Mouse (Mus musculus) heart, embryonic 11.5 days (tissue): ENCODE data around the gene Emp1. TPM values are rescaled to one million over a fixed set of nuclear protein-coding genes. Genes with fewer than 3 reads are reported as not detected.
A peak's percentile ranks its signal among the peaks of the same experiment; 100 is the strongest.

Source experiments
- ATAC-seq: fragments of 200-750 bp; cut with Nextera tagmentation; replicated peaks from 2 replicates; pipeline ENCODE4 v1.8.0; 2017; ENCODE audit warnings: moderate library complexity; ENCODE audit not compliant: insufficient number of reproducible peaks, low FRiP score, low TSS enrichment
- H3K27ac ChIP-seq: fragments of 300-500 bp; sonication (generic); 2 replicates; pipeline ENCODE4 v1.5.1; 2014; ENCODE audit warnings: mild to moderate bottlenecking, low read depth, low read length
- H3K27me3 ChIP-seq: fragments of 300-500 bp; sonication (generic); 2 replicates; pipeline ENCODE4 v1.6.1; 2014; ENCODE audit warnings: mild to moderate bottlenecking, low read length, mixed read lengths; ENCODE audit not compliant: control insufficient read depth, insufficient read depth
- H3K36me3 ChIP-seq: fragments of 300-500 bp; sonication (generic); 2 replicates; pipeline ENCODE4 v1.6.1; 2014; ENCODE audit warnings: mild to moderate bottlenecking, low read length, moderate library complexity, mixed read lengths; ENCODE audit not compliant: control insufficient read depth, insufficient read depth
- H3K4me1 ChIP-seq: fragments of 300-500 bp; sonication (generic); 2 replicates; pipeline ENCODE4 v1.6.1; 2014; ENCODE audit warnings: low read length; ENCODE audit not compliant: control insufficient read depth, insufficient read depth
- H3K4me2 ChIP-seq: fragments of 300-500 bp; sonication (generic); 2 replicates; pipeline ENCODE4 v1.6.1; 2014; ENCODE audit warnings: mild to moderate bottlenecking, moderate library complexity
- H3K4me3 ChIP-seq: fragments of 300-500 bp; sonication (generic); 2 replicates; pipeline ENCODE4 v1.5.1; 2014; ENCODE audit warnings: low read depth, low read length
- H3K9ac ChIP-seq: fragments of 300-500 bp; sonication (generic); 2 replicates; pipeline ENCODE4 v1.6.1; 2014; ENCODE audit warnings: mild to moderate bottlenecking, low read depth, low read length, moderate library complexity
- H3K9me3 ChIP-seq: fragments of 300-500 bp; sonication (generic); replicated peaks from 2 replicates; pipeline ENCODE4 v1.6.1; 2016; ENCODE audit warnings: low read length; ENCODE audit not compliant: control insufficient read depth
- WGBS: fragments of 180-500 bp; shearing (Covaris S2); extraction: QIAGEN DNeasy Blood & Tissue Kit; methylation state at CpG from one replicate; pipeline ENCODE4 v1.1.7; 2014; ENCODE audit not compliant: insufficient replicate concordance; 5-methylcytosine and 5-hydroxymethylcytosine counted together
- polyA plus RNA-seq: library from polyadenylated mRNA; unstranded; fragments of >200 nt; fragmentation: Nextera tagmentation; extraction: Ambion mirVana; gene quantifications from 2 replicates; pipeline ENCODE4 v1.2.1, GENCODE M21; 2014

Emp1 gene
- polyA plus RNA-seq, 1 experiment from 2014 or later: 10.0 TPM

GRCm38 (mm10) chr6:135368230-135368629 lies 5.9 kb downstream of the Emp1 start:
- Histone ChIP-seq H3K27me3 (no peaks in the 10 kb centered on the region), H3K4me2 (no peak overlapping the region), H3K36me3 (no peaks in the 10 kb centered on the region), H3K4me3 (no peak overlapping the region), H3K4me1 (peaks cover 9% of the 10 kb centered on the region), H3K27ac (no peak overlapping the region), H3K9me3 (no peaks in the 10 kb centered on the region), H3K9ac (no peak overlapping the region)
- ATAC-seq: no peak
- 58% methylated on average over 6 of the region's 6 CpGs for WGBS

- no peak for ATAC-seq
- Histone ChIP-seq H3K27ac (peak overlapping the region; percentile 29; the same call in 1 of the 2 replicates), H3K4me1 (peaks cover 9% of the 10 kb centered on the region), H3K9ac (0 out of 2 replicates have a peak overlapping the region, but pooled peaks have one; percentile 10), H3K36me3 (no peaks in the 10 kb centered on the region), H3K27me3 (no peaks in the 10 kb centered on the region), H3K4me2 (no peak overlapping the region), H3K9me3 (no peaks in the 10 kb centered on the region), H3K4me3 (no peak overlapping the region)
- WGBS: 28% methylated on average over 5 of the region's 5 CpGs
These were observed 7.2 kb downstream of the Emp1 start for GRCm38 (mm10) chr6:135369551-135369968.

- H3K36me3 ChIP-seq: no peaks in the 10 kb centered on the region
- WGBS: 69% methylated on average over 6 of the region's 6 CpGs
- no peak overlapping the region for H3K9ac ChIP-seq
- H3K4me2 ChIP-seq: no peak overlapping the region
- ATAC-seq: no peak
- H3K9me3 ChIP-seq: no peaks in the 10 kb centered on the region
- no peak overlapping the region for H3K4me3 ChIP-seq
- peaks cover 9% of the 10 kb centered on the region for H3K4me1 ChIP-seq
- no peaks in the 10 kb centered on the region for H3K27me3 ChIP-seq
- H3K27ac ChIP-seq: no peak overlapping the region
These were observed 8.6 kb downstream of the Emp1 start for GRCm38 (mm10) chr6:135370954-135371353.

- 74% methylated on average over 8 of the region's 8 CpGs for WGBS
- Histone ChIP-seq H3K9ac (no peak overlapping the region), H3K4me3 (no peak overlapping the region)
These were observed 11.0 kb downstream of the Emp1 start for GRCm38 (mm10) chr6:135373357-135373756.

GRCm38 (mm10) chr6:135375818-135376217 lies 13.5 kb downstream of the Emp1 start:
- Histone ChIP-seq H3K4me1 (no peaks in the 10 kb centered on the region), H3K4me2 (no peak overlapping the region), H3K9me3 (no peaks in the 10 kb centered on the region), H3K36me3 (no peaks in the 10 kb centered on the region), H3K27ac (no peak overlapping the region), H3K9ac (no peak overlapping the region), H3K4me3 (no peak overlapping the region), H3K27me3 (no peaks in the 10 kb centered on the region)
- WGBS: 63% methylated on average over 5 of the region's 5 CpGs
- no peak for ATAC-seq

More at GRCm38 (mm10) chr6:135373357-135373756, 11.0 kb downstream of the Emp1 start:
- Histone ChIP-seq H3K4me1 (peaks cover 7% of the 10 kb centered on the region), H3K36me3 (no peaks in the 10 kb centered on the region), H3K9me3 (no peaks in the 10 kb centered on the region), H3K4me2 (no peak overlapping the region), H3K27me3 (no peaks in the 10 kb centered on the region), H3K27ac (no peak overlapping the region)
- ATAC-seq: no peak

- no peak overlapping the region for H3K4me2 ChIP-seq
- no peaks in the 10 kb centered on the region for H3K27me3 ChIP-seq
- no peaks in the 10 kb centered on the region for H3K36me3 ChIP-seq
- H3K9ac ChIP-seq: no peak overlapping the region
- no peak overlapping the region for H3K4me3 ChIP-seq
- H3K27ac ChIP-seq: no peak overlapping the region
- 66% methylated on average over 7 of the region's 7 CpGs for WGBS
- no peaks in the 10 kb centered on the region for H3K9me3 ChIP-seq
- ATAC-seq: no peak
- no peaks in the 10 kb centered on the region for H3K4me1 ChIP-seq
These were observed 13.9 kb downstream of the Emp1 start for GRCm38 (mm10) chr6:135376248-135376647.

GRCm38 (mm10) chr6:135377583-135378319 lies 15.4 kb downstream of the Emp1 start:
- H3K27ac ChIP-seq: no peak overlapping the region
- ATAC-seq: no peak
- no peak overlapping the region for H3K4me3 ChIP-seq
- WGBS: 21% methylated on average over 16 of the region's 16 CpGs
- H3K9me3 ChIP-seq: no peaks in the 10 kb centered on the region
- peak overlapping the region; percentile 58 for H3K4me2 ChIP-seq
- no peaks in the 10 kb centered on the region for H3K36me3 ChIP-seq
- H3K27me3 ChIP-seq: no peaks in the 10 kb centered on the region
- no peaks in the 10 kb centered on the region for H3K4me1 ChIP-seq
- H3K9ac ChIP-seq: no peak overlapping the region

GRCm38 (mm10) chr6:135383919-135384318 lies 21.6 kb downstream of the Emp1 start:
- H3K9me3 ChIP-seq: no peaks in the 10 kb centered on the region
- no peak overlapping the region for H3K9ac ChIP-seq
- H3K4me1 ChIP-seq: no peaks in the 10 kb centered on the region
- H3K27ac ChIP-seq: no peak overlapping the region
- no peaks in the 10 kb centered on the region for H3K36me3 ChIP-seq
- no peaks in the 10 kb centered on the region for H3K27me3 ChIP-seq
- no peak for ATAC-seq
- H3K4me3 ChIP-seq: no peak overlapping the region
- H3K4me2 ChIP-seq: no peak overlapping the region
